Mouse (Mus musculus) left cerebral cortex, postnatal 10 days (tissue): ENCODE results near the gene Rtl1. TPM values are rescaled to one million over a fixed set of nuclear protein-coding genes. Genes with fewer than 3 reads are reported as not detected.

Experiments used
- DNase-seq, 2 experiments: peaks; one replicate each; pipeline ENCODE4 v3.0.0; 2021 to 2022; ENCODE audit warnings: low spot score in 2 of 2, mixed read lengths in 1 of 2; ENCODE audit errors: extremely low spot score in 1 of 2
- intact Hi-C: fragments of 180-260 bp; cut with DNase I; formaldehyde crosslinking; loops from one replicate; pipeline ENCODE4 v1.15.1; 2025
- microRNA-seq: library from miRNA; unstranded; fragments of <30 nt; microRNA quantifications from one replicate; pipeline ENCODE4 v1.2.0, GENCODE M21; 2022
- total RNA-seq, 2 experiments: library from RNA; stranded (reverse); gene quantifications; 2 replicates each; pipeline ENCODE4 v1.2.3; 2021

Rtl1 gene
- total RNA-seq, 2 experiments from 2014 or later: 0.13 to 0.14 TPM

DNA sequence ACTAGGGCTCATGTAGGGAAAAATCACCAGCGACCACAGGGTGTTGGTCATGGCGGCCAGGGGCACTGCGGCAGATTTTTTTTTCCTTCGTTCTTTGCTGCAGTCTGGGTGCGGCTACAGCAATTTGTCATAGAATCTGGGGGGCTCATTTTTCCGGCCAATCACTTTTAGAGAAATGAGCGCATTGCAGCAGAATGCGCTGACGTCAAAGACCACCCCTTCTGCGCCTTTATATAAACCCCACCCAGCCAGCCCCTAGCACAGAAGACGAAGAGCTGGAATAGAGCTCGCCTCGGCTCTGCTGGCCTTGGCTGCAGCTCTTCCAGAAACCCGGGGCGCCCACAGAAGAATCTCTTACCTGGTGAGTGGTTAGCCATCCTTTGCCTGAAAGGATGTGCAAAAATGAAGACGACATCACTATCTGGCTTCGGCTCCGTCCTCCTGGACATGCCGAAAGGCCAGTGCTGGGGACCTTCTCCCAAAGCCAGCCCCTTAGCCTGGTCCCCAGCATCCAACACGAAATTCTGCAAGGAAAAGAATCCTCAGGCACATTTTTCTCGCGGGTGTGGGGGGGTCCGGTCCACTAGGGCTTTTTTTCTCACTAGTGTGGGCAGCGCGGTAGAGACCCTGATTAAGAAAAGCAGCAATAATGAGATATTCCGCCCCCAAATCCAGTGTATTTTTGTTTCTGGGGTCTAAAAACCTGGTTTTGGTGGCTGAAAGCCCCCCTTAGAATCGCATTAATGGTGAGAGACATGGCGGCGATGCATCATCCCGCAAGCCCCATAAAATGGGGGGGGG lies 59.2 kb downstream of the Rtl1 start:
- peak; percentile 67 to 76 for DNase-seq
- intact Hi-C loops: no loop called here

GRCm38 (mm10) chr12:109539950-109540349 lies 60.2 kb downstream of the Rtl1 start:
- intact Hi-C loops: no loop called here
- peak in 1 of 2 experiments; percentile 57 for DNase-seq

Small RNAs within 50 kb of the gene (microRNA-seq; reads per million reads assigned to microRNA genes)
- gene Gm23912 (not detected), gene Mir1188 (327 reads per million, percentile 66 among the genes with 10 or more reads in this experiment), gene Mir127 (49,501 reads per million, percentile 99 among the genes with 10 or more reads in this experiment), gene Mir136 (not detected), gene Mir1906-1 (not detected), gene Mir3070a (22.1 reads per million, percentile 41 among the genes with 10 or more reads in this experiment), gene Mir3070b (30.2 reads per million, percentile 46 among the genes with 10 or more reads in this experiment), gene Mir3071 (not detected), gene Mir337 (not detected), gene Mir341 (3,719 reads per million, percentile 89 among the genes with 10 or more reads in this experiment), gene Mir3544 (not detected), gene Mir370 (3,968 reads per million, percentile 89 among the genes with 10 or more reads in this experiment), gene Mir431 (4,014 reads per million, percentile 89 among the genes with 10 or more reads in this experiment), gene Mir432 (not detected), gene Mir433 (18,716 reads per million, percentile 98 among the genes with 10 or more reads in this experiment), gene Mir434 (2,905 reads per million, percentile 87 among the genes with 10 or more reads in this experiment), gene Mir493 (117 reads per million, percentile 58 among the genes with 10 or more reads in this experiment), gene Mir540 (2,051 reads per million, percentile 84 among the genes with 10 or more reads in this experiment), gene Mir665 (1,022 reads per million, percentile 77 among the genes with 10 or more reads in this experiment), gene Mir673 (1,165 reads per million, percentile 79 among the genes with 10 or more reads in this experiment), gene Mir770 (40,209 reads per million, percentile 99 among the genes with 10 or more reads in this experiment)

Other genes starting within 250 kb of the Rtl1 start
- 1 to 10 TPM; 2.1 to 2.9 TPM for gene Dlk1, start 147.5 kb downstream of the Rtl1 start, total RNA-seq